Mouse (Mus musculus): Measurements from ENCODE around the gene Spata13. TPM values are rescaled to one million over a fixed set of nuclear protein-coding genes. Genes with fewer than 3 reads are reported as not detected.

Spata13 gene
- polyA plus RNA-seq, 1 experiment from 2014 or later: 34.8 TPM

DNA sequence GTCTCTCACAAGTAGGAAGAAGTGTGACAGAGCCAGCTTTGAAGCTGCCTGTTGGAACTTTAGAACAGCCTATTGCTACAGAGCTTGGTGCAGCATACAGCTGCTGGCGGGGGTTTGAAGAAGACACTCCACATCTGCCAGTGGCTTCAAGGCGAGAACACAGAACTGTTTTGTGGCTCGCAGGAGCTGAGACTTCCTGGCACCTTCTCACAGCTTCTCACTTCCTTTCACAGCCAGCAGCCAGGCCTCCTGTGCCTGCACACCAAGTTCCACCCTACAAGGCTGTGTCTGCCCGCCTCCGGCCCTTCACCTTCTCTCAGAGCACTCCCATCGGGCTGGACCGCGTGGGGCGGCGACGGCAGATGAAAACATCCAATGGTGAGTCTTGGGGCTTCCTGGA, 75.4 kb downstream of the Spata13 start:
- ATAC-seq (ENCODE audit: low FRiP score): no peak
- Histone ChIP-seq H3K4me1 (replicated peaks) (0 out of 2 replicates have a peak, but pooled peaks cover 3% of the 10 kb centered on the region), H3K36me3 (no peaks in the 10 kb centered on the region), H3K9ac (no peak overlapping the region), H3K27ac (0 out of 2 replicates have a peak overlapping the region, but pooled peaks have one; percentile 30), H3K4me2 (no peak overlapping the region), H3K9me3 (no peaks in the 10 kb centered on the region), H3K27me3 (no peaks in the 10 kb centered on the region), H3K4me3 (no peak overlapping the region)
- 83% methylated on average over 11 of the region's 11 CpGs for WGBS

DNA sequence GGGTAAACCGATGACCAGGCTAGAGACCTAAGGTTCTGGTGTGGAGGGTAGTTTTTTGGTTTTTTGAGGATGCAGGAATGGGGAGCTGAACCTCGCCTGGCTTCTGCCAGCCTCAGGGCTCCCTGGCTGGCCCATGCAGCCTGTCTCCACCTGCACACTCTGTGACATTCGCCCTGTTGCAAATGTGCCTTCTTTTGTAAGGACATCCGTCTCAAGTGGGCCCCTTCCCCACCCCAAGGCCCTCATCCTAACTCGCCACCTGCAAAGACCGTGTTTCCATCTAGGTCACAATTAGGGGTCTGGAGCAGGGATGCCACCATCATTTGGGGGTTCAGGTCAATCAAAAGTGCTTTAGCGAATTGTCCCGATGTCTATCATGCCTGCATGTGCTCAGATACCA, 75.9 kb downstream of the Spata13 start:
- Histone ChIP-seq H3K4me3 (no peak overlapping the region), H3K4me2 (no peak overlapping the region), H3K27me3 (no peaks in the 10 kb centered on the region), H3K9ac (no peak overlapping the region), H3K4me1 (replicated peaks) (0 out of 2 replicates have a peak, but pooled peaks cover 3% of the 10 kb centered on the region), H3K9me3 (no peaks in the 10 kb centered on the region), H3K27ac (no peak overlapping the region), H3K36me3 (no peaks in the 10 kb centered on the region; the same call in 1 of the 2 replicates)
- no peak for ATAC-seq (ENCODE audit: low FRiP score)
- 93% methylated on average over 8 of the region's 8 CpGs for WGBS

DNA sequence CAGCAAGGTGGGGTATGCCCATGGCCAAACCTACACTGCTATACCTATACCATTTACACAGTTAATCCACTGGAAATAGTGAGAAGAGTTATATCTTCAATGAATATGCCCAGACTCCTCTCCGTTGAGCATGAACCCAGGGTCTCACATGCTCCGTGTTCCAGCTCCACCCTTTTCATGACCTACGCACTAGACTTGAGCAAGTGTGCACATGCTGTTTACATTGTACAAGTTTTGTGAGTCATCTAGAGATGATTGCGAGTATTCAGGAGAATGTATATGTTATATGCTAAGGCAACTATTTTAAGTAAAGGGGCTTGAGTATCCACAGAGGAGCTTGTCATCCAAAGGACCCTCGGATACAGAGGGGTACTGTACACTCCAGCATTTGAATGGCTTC, 77.4 kb downstream of the Spata13 start:
- Histone ChIP-seq H3K4me2 (no peak overlapping the region), H3K9ac (no peak overlapping the region), H3K27ac (no peak overlapping the region), H3K9me3 (no peaks in the 10 kb centered on the region), H3K36me3 (no peaks in the 10 kb centered on the region; the same call in 1 of the 2 replicates), H3K27me3 (no peaks in the 10 kb centered on the region), H3K4me1 (replicated peaks) (0 out of 2 replicates have a peak, but pooled peaks cover 3% of the 10 kb centered on the region), H3K4me3 (no peak overlapping the region)
- no peak for ATAC-seq (ENCODE audit: low FRiP score)
- 95% methylated on average over 5 of the region's 5 CpGs for WGBS

DNA sequence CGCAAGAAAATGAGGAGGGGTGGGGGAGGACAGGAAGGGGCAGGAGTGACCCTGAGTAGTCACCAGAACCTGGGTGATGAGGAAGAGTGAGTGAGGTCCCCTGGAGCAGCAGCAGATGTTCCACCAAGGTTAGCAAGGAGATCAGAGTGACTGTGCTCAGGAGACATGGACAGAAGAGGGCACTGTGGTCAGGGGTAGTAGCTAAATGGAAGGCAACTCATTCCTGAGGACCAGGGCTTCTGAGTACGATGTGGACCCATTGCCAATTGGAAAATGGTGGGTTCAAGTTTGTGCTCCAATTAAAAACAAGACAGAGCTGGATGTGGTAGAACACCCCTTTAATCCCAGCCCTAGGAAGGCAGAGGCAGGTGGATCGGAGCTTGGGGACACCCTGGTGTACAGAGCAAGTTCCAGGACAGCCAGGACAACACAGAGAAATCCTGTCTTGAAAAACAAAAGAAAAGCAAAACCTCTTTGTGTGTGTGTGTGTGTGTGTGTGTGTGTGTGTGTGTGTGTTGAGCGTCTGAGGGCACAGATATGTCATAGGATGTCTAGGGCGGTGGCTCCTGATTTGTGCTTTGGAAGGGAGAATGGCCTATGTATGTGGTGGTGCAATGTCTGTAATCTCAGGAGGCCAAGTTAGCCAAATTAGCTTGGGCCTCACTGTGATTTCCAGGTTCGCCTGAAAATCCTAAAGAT, 77.9 kb downstream of the Spata13 start:
- WGBS: 94% methylated on average over 6 of the region's 6 CpGs
- H3K4me3 ChIP-seq: no peak overlapping the region
- no peaks in the 10 kb centered on the region; the same call in 1 of the 2 replicates for H3K36me3 ChIP-seq
- no peaks in the 10 kb centered on the region for H3K9me3 ChIP-seq
- H3K27ac ChIP-seq: no peak overlapping the region
- H3K4me2 ChIP-seq: no peak overlapping the region
- H3K27me3 ChIP-seq: no peaks in the 10 kb centered on the region
- 0 out of 2 replicates have a peak, but pooled peaks cover 3% of the 10 kb centered on the region for H3K4me1 ChIP-seq (replicated peaks)
- no peak overlapping the region for H3K9ac ChIP-seq
- ATAC-seq (ENCODE audit: low FRiP score): no peak

DNA sequence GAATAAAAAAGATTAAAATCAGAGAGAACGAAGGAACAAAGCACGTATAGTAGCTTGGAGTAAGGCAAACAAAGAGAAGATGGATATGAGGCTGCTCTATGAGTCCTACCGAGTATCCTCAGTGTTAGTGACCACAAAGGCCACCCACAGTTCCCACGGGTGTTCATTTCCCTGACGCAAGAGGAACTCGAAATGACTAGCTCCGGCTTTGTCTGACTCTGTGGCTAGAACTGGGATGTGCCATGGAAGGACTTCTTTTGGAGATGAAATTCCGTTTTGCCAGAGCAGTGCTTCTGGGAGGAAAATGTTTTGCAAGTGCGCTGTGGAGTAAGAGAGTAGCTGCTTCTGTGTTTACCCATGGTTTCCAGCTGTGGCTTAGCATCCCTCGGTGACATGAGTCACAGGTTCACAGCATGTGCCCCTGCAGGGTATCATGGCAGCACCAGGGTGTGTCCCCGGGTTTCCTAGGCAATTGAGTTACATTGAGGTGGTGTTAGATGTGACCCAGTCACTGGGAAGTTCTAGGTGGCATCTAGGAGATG, 78.6 kb downstream of the Spata13 start:
- no peak overlapping the region for H3K27ac ChIP-seq
- no peaks in the 10 kb centered on the region for H3K27me3 ChIP-seq
- ATAC-seq (ENCODE audit: low FRiP score): no peak
- no peak overlapping the region for H3K9ac ChIP-seq
- 0 out of 2 replicates have a peak, but pooled peaks cover 3% of the 10 kb centered on the region for H3K4me1 ChIP-seq (replicated peaks)
- 88% methylated on average over 11 of the region's 11 CpGs for WGBS
- no peaks in the 10 kb centered on the region; the same call in 1 of the 2 replicates for H3K36me3 ChIP-seq
- H3K4me3 ChIP-seq: no peak overlapping the region
- no peaks in the 10 kb centered on the region for H3K9me3 ChIP-seq
- H3K4me2 ChIP-seq: no peak overlapping the region

DNA sequence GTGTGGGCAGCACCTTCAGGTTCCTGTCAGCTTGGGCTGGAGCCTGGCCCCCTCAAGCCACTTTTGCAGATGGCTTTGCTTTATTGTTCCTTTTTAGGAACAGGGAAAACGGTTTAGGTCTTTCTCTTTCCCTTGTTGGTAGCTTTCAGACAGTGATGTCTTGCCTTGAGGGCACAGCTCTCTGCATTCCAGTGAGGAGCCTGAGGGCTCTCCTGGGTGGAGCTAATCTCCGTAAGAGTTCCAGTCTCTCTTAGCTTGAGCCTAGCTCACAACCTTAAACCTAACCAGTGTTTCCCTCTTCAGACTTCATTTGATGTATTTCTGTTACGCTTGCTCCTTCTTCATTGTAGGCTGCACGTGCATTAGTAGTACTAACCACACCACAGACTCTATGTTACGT, 81.9 kb downstream of the Spata13 start:
- no peak for ATAC-seq (ENCODE audit: low FRiP score)
- H3K36me3 ChIP-seq: no peaks in the 10 kb centered on the region; the same call in 1 of the 2 replicates
- H3K9me3 ChIP-seq: no peaks in the 10 kb centered on the region
- H3K9ac ChIP-seq: no peak overlapping the region
- H3K4me1 ChIP-seq (replicated peaks): 0 out of 2 replicates have a peak, but pooled peaks cover 3% of the 10 kb centered on the region
- H3K4me2 ChIP-seq: no peak overlapping the region
- H3K4me3 ChIP-seq: no peak overlapping the region
- no peak overlapping the region for H3K27ac ChIP-seq
- H3K27me3 ChIP-seq: no peaks in the 10 kb centered on the region
- 86% methylated on average over 5 of the region's 5 CpGs for WGBS

DNA sequence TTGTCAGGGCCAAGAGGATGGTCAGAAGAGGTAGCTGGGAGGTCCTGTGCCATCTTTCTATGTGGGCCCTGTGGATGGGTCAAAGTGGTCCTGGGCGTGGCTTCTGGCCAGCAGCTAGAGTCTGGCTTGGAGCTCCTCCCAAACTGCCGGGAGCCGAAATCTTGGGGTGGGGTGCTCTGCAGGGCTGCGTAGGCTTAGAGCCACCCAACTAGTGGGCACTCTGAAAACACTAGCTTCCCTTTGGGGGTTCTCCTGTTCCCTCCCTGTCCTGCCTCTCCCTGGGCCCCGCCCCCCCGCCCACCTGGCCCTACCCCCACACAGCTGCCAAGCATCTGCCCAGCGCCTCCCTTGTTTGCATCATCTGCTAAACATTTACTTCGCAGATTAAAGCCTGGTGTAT, 87.5 kb downstream of the Spata13 start:
- no peak for ATAC-seq (ENCODE audit: low FRiP score)
- H3K9me3 ChIP-seq: no peaks in the 10 kb centered on the region
- H3K36me3 ChIP-seq: no peaks in the 10 kb centered on the region
- no peaks in the 10 kb centered on the region for H3K27me3 ChIP-seq
- no peak overlapping the region for H3K9ac ChIP-seq
- 66% methylated on average over 8 of the region's 8 CpGs for WGBS
- H3K27ac ChIP-seq: no peak overlapping the region
- H3K4me1 ChIP-seq (replicated peaks): peaks cover 3% of the 10 kb centered on the region
- no peak overlapping the region for H3K4me2 ChIP-seq
- H3K4me3 ChIP-seq: no peak overlapping the region

DNA sequence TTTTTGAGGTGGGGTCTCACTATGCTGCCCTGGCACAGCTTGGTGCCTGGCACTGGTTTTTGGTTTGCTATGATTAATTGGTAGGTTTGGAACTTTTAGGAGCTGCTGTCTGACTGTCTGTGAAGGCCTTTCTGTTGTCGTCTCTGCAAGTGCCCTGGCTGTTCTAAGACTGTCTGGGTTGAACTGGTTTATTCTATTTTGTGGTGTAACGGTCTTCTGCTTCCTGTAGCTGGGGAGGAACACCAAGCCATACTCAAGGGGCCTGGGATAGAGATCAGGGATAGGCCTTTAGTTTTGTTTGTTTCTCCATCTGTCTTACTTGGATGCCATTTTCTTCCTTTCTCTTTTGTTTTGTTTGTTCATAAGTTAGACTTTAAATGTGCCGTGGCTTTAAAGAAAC, 88.1 kb downstream of the Spata13 start:
- Histone ChIP-seq H3K4me3 (no peak overlapping the region), H3K27me3 (no peaks in the 10 kb centered on the region), H3K27ac (no peak overlapping the region), H3K4me1 (replicated peaks) (peaks cover 3% of the 10 kb centered on the region), H3K9me3 (no peaks in the 10 kb centered on the region), H3K4me2 (no peak overlapping the region), H3K9ac (no peak overlapping the region), H3K36me3 (no peaks in the 10 kb centered on the region)
- no peak for ATAC-seq (ENCODE audit: low FRiP score)
- 69% methylated on average over 3 of the region's 3 CpGs for WGBS

DNA sequence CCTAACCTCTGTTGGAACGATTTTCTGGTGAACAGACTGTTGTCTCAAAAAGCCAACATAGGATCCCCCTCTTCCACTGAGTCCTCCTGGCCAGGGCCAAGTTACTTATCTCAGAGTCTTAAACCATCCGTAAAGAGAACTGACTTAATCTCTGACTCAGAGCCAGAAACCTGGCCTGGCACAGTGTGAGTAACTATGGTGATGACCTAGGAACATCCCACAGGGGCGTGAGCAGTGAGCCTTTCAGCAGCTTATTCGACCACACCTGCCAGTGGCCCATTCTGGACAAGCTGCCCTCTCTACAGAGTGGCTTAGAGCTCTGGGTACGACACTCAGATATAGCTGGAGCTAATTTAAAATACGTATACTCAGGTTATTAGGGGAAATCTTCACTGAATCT, 92.3 kb downstream of the Spata13 start:
- WGBS: 59% methylated on average over 6 of the region's 6 CpGs
- H3K4me2 ChIP-seq: no peak overlapping the region
- ATAC-seq (ENCODE audit: low FRiP score): peak; percentile 28; the same call in 1 of the 2 replicates
- H3K36me3 ChIP-seq: peaks cover 6% of the 10 kb centered on the region; the same call in 1 of the 2 replicates
- H3K4me3 ChIP-seq: no peak overlapping the region
- H3K9me3 ChIP-seq: no peaks in the 10 kb centered on the region
- peaks cover 3% of the 10 kb centered on the region for H3K4me1 ChIP-seq (replicated peaks)
- H3K27ac ChIP-seq: no peak overlapping the region
- no peaks in the 10 kb centered on the region for H3K27me3 ChIP-seq
- H3K9ac ChIP-seq: no peak overlapping the region

DNA sequence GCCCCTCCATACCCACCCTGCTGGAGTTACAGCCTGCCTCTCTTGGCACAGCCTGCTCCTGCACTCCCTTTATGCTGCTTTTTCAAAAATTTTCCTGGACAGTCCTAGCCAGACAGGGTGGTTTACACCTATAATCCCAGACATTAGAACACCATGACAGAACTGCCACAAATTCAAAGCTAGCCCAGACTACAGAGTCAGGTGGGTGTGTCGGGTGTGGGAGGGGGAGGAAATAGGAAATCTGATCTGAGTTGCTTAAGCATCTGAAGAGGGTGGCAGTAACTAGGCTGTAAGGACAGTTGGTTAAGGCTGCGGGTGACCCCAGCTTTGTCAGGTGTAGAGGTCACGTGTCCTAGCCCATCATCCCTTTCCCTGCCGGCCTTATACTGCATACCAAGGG, 93.3 kb downstream of the Spata13 start:
- no peak for ATAC-seq (ENCODE audit: low FRiP score)
- no peak overlapping the region for H3K4me3 ChIP-seq
- no peak overlapping the region for H3K4me2 ChIP-seq
- H3K4me1 ChIP-seq (replicated peaks): peaks cover 3% of the 10 kb centered on the region
- H3K27ac ChIP-seq: no peak overlapping the region
- 82% methylated on average over 4 of the region's 4 CpGs for WGBS
- H3K9ac ChIP-seq: no peak overlapping the region
- peaks cover 6% of the 10 kb centered on the region; the same call in 1 of the 2 replicates for H3K36me3 ChIP-seq
- no peaks in the 10 kb centered on the region for H3K9me3 ChIP-seq
- H3K27me3 ChIP-seq: no peaks in the 10 kb centered on the region

DNA sequence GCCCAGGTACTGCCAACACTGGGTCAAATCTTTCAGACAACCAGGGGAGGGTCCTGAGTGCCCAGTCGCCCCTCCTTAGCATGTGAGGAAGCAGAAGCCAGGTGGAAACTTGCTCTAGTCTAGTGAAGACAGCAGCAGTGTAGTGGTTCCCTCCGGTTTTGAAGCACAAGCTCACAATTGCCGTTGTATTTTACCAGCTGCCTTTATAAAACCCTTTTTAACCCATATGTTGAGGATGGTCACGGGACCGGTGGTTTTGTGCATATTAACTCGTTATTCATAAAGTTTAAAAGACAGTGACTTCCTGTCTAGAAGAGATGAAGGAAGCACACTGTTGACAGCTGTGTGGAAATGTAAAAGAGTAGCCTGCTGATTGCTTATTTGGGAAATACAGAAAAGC, 98.3 kb downstream of the Spata13 start:
- H3K4me2 ChIP-seq: no peak overlapping the region
- peaks cover 6% of the 10 kb centered on the region; the same call in 1 of the 2 replicates for H3K36me3 ChIP-seq
- no peak for ATAC-seq (ENCODE audit: low FRiP score)
- no peak overlapping the region for H3K9ac ChIP-seq
- H3K9me3 ChIP-seq: no peaks in the 10 kb centered on the region
- peaks cover 43% of the 10 kb centered on the region for H3K4me1 ChIP-seq (replicated peaks)
- 64% methylated on average over 6 of the region's 6 CpGs for WGBS
- no peak overlapping the region for H3K4me3 ChIP-seq
- H3K27me3 ChIP-seq: no peaks in the 10 kb centered on the region
- no peak overlapping the region for H3K27ac ChIP-seq

DNA sequence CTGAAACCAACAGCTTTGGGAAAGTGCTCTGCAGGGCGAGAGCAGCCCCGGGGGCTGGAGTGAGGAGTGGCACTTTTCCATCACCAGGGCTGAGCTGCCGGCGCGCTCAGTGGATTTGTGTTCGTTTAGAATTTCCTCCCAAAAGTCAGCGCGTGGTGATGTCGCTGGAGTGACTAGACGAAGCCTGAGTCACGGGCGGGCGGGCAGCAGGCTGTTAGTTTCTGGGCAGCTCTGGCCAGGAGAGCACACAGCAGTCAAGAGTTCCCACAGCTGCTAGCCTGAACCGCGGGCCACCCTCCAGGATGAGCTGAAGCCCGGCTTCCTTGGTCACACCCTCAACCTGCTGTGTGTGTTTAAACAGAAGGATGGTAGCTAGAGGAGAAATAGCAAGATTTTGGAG, 99.0 kb downstream of the Spata13 start:
- Histone ChIP-seq H3K27ac (peak overlapping the region; percentile 35; the same call in 1 of the 2 replicates), H3K9me3 (no peaks in the 10 kb centered on the region), H3K4me1 (replicated peaks) (peaks cover 48% of the 10 kb centered on the region), H3K36me3 (peaks cover 6% of the 10 kb centered on the region; the same call in 1 of the 2 replicates), H3K4me2 (peak overlapping the region; percentile 34; the same call in 1 of the 2 replicates), H3K27me3 (no peaks in the 10 kb centered on the region), H3K9ac (peak overlapping the region; percentile 43; the same call in 1 of the 2 replicates), H3K4me3 (no peak overlapping the region)
- 26% methylated on average over 16 of the region's 16 CpGs for WGBS
- no peak for ATAC-seq (ENCODE audit: low FRiP score)

Data from hindbrain, embryonic 13.5 days (tissue).